Mouse (Mus musculus): ENCODE measurements around the gene Slc16a13. TPM values are rescaled to one million over a fixed set of nuclear protein-coding genes. Genes with fewer than 3 reads are reported as not detected.

Slc16a13 gene
- polyA plus RNA-seq, 2 experiments = 3.2 to 3.8 TPM

- H3K9me3 ChIP-seq (ENCODE audit: control insufficient read depth, low read length) = no peaks in the 10 kb centered on the region
- H3K4me2 ChIP-seq (ENCODE audit: low read depth) = peak overlapping the region; percentile 53
- H3K36me3 ChIP-seq (replicated peaks; ENCODE audit: control insufficient read depth, insufficient read depth, low read depth) = no peaks in the 10 kb centered on the region
- 0 out of 4 replicates have a peak overlapping the region, but pooled peaks of 1 of the 2 experiments have one; percentile 21 for H3K4me3 ChIP-seq (ENCODE audit: insufficient read depth in 1 of 2, low read depth in 2 of 2, low read length in 2 of 2)
- no peak for ATAC-seq (ENCODE audit: insufficient read depth)
- no peak for TF ChIP-seq EP300 (IDR thresholded peaks at IDR 0.05; ENCODE audit: low read depth)
- no peak for TF ChIP-seq CTCF (IDR thresholded peaks at IDR 0.05; ENCODE audit: low read depth)
- H3K4me1 ChIP-seq (replicated peaks; ENCODE audit: control insufficient read depth in 2 of 2, insufficient read depth in 2 of 2, low read length in 1 of 2) = peaks cover 41 to 44% of the 10 kb centered on the region in 2 experiments
- WGBS (ENCODE audit: insufficient replicate concordance) = 45% methylated on average over 5 of the region's 5 CpGs
- H3K9ac ChIP-seq (replicated peaks) = peak overlapping the region; percentile 3; the same call in 1 of the 2 replicates
- peaks cover 20% of the 10 kb centered on the region for H3K27me3 ChIP-seq (ENCODE audit: control insufficient read depth, insufficient read depth, low read length)
- H3K27ac ChIP-seq = no peak overlapping the region; the same call in 1 of the 2 replicates
- DNase-seq (ENCODE audit: low read depth in 3 of 3, low spot score in 3 of 3) = no peak
Observed at GRCm38 (mm10) chr11:70227126-70227525, 6.3 kb upstream of the Slc16a13 start.

- Histone ChIP-seq H3K9me3 (ENCODE audit: control insufficient read depth, low read length) (no peaks in the 10 kb centered on the region), H3K4me2 (ENCODE audit: low read depth) (peak overlapping the region; percentile 53), H3K27me3 (ENCODE audit: control insufficient read depth, insufficient read depth, low read length) (peaks cover 20% of the 10 kb centered on the region), H3K4me3 (ENCODE audit: insufficient read depth in 1 of 2, low read depth in 2 of 2, low read length in 2 of 2) (peak overlapping the region; percentile 21; a peak in 3 of 4 replicates), H3K4me1 (replicated peaks; ENCODE audit: control insufficient read depth in 2 of 2, insufficient read depth in 2 of 2, low read length in 1 of 2) (peaks cover 43 to 47% of the 10 kb centered on the region in 2 experiments), H3K36me3 (replicated peaks; ENCODE audit: control insufficient read depth, insufficient read depth, low read depth) (no peaks in the 10 kb centered on the region), H3K9ac (replicated peaks) (peak overlapping the region; percentile 12; the same call in 1 of the 2 replicates), H3K27ac (no peak overlapping the region; the same call in 1 of the 2 replicates)
- no peak for TF ChIP-seq CTCF (IDR thresholded peaks at IDR 0.05; ENCODE audit: low read depth)
- DNase-seq (ENCODE audit: low read depth in 3 of 3, low spot score in 3 of 3) = no peak
- 31% methylated on average over 18 of the region's 18 CpGs for WGBS (ENCODE audit: insufficient replicate concordance)
- no peak for ATAC-seq (ENCODE audit: insufficient read depth)
Observed at GRCm38 (mm10) chr11:70226602-70226890, 5.7 kb upstream of the Slc16a13 start.

- Histone ChIP-seq H3K4me1 (replicated peaks; ENCODE audit: control insufficient read depth in 2 of 2, insufficient read depth in 2 of 2, low read length in 1 of 2) (peaks cover 43 to 47% of the 10 kb centered on the region in 2 experiments), H3K4me2 (ENCODE audit: low read depth) (peak overlapping the region; percentile 53), H3K36me3 (replicated peaks; ENCODE audit: control insufficient read depth, insufficient read depth, low read depth) (no peaks in the 10 kb centered on the region), H3K9me3 (ENCODE audit: control insufficient read depth, low read length) (no peaks in the 10 kb centered on the region), H3K9ac (replicated peaks) (peak overlapping the region; percentile 12; the same call in 1 of the 2 replicates), H3K4me3 (ENCODE audit: insufficient read depth in 1 of 2, low read depth in 2 of 2, low read length in 2 of 2) (peak overlapping the region; percentile 21; a peak in 3 of 4 replicates), H3K27me3 (ENCODE audit: control insufficient read depth, insufficient read depth, low read length) (peaks cover 20% of the 10 kb centered on the region), H3K27ac (no peak overlapping the region)
- DNase-seq (ENCODE audit: low read depth in 3 of 3, low spot score in 3 of 3) (no peak), ATAC-seq (ENCODE audit: insufficient read depth) (no peak)
- TF ChIP-seq EP300 (IDR thresholded peaks at IDR 0.05; ENCODE audit: low read depth) = no peak
- peak; percentile 18; the same call in 1 of the 2 replicates for TF ChIP-seq CTCF (IDR thresholded peaks at IDR 0.05; ENCODE audit: low read depth)
- 44% methylated on average over 27 of the region's 27 CpGs for WGBS (ENCODE audit: insufficient replicate concordance)
Observed at GRCm38 (mm10) chr11:70225798-70226601, 5.1 kb upstream of the Slc16a13 start.

- Histone ChIP-seq H3K4me3 (ENCODE audit: insufficient read depth in 1 of 2, low read depth in 2 of 2, low read length in 2 of 2) (no peak overlapping the region), H3K9ac (replicated peaks) (no peak overlapping the region), H3K4me1 (replicated peaks; ENCODE audit: control insufficient read depth in 2 of 2, insufficient read depth in 2 of 2, low read length in 1 of 2) (peaks cover 41 to 45% of the 10 kb centered on the region in 2 experiments), H3K36me3 (replicated peaks; ENCODE audit: control insufficient read depth, insufficient read depth, low read depth) (no peaks in the 10 kb centered on the region), H3K9me3 (ENCODE audit: control insufficient read depth, low read length) (no peaks in the 10 kb centered on the region), H3K4me2 (ENCODE audit: low read depth) (no peak overlapping the region), H3K27ac (no peak overlapping the region; the same call in 1 of the 2 replicates), H3K27me3 (ENCODE audit: control insufficient read depth, insufficient read depth, low read length) (peaks cover 5% of the 10 kb centered on the region)
- no peak for DNase-seq (ENCODE audit: low read depth in 3 of 3, low spot score in 3 of 3)
- ATAC-seq (ENCODE audit: insufficient read depth) = no peak
- TF ChIP-seq CTCF (IDR thresholded peaks at IDR 0.05; ENCODE audit: low read depth) = no peak
- TF ChIP-seq EP300 (IDR thresholded peaks at IDR 0.05; ENCODE audit: low read depth) = no peak
- 38% methylated on average over 9 of the region's 9 CpGs for WGBS (ENCODE audit: insufficient replicate concordance)
Observed at GRCm38 (mm10) chr11:70223724-70224123, 2.9 kb upstream of the Slc16a13 start.

Measured in liver, embryonic 14.5 days (tissue).